Mouse (Mus musculus) limb, embryonic 11.5 days (tissue): ENCODE results near the gene Pou3f1. TPM values are rescaled to one million over a fixed set of nuclear protein-coding genes. Genes with fewer than 3 reads are reported as not detected.

ENCODE experiments used
- ATAC-seq: fragments of 200-750 bp; cut with Nextera tagmentation; 2 replicates; pipeline ENCODE4 v1.8.0; 2017; ENCODE audit warnings: low read depth; ENCODE audit not compliant: insufficient number of reproducible peaks, low FRiP score, low TSS enrichment
- DNase-seq: peaks from one replicate; pipeline ENCODE4 v3.0.0-alpha.2; 2015; ENCODE audit warnings: low spot score
- H3K27ac ChIP-seq: fragments of 300-500 bp; sonication (generic); replicated peaks from 2 replicates; pipeline ENCODE4 v1.5.1; 2014; ENCODE audit warnings: low read depth, mild to moderate bottlenecking, low read length
- H3K27me3 ChIP-seq: fragments of 300-500 bp; sonication (generic); 2 replicates; pipeline ENCODE4 v1.6.1; 2014; ENCODE audit warnings: mild to moderate bottlenecking, low read length, mixed read lengths; ENCODE audit not compliant: control insufficient read depth, insufficient read depth
- H3K36me3 ChIP-seq: fragments of 300-500 bp; sonication (generic); 2 replicates; pipeline ENCODE4 v1.6.1; 2014; ENCODE audit warnings: mild to moderate bottlenecking, low read length, moderate library complexity, mixed read lengths; ENCODE audit not compliant: control insufficient read depth, insufficient read depth
- H3K4me1 ChIP-seq: fragments of 300-500 bp; sonication (generic); 2 replicates; pipeline ENCODE4 v1.6.1; 2014; ENCODE audit warnings: low read length, mixed read lengths; ENCODE audit not compliant: control insufficient read depth, insufficient read depth
- H3K4me2 ChIP-seq: fragments of 300-500 bp; sonication (generic); 2 replicates; pipeline ENCODE4 v1.6.1; 2014; ENCODE audit warnings: low read depth, mild to moderate bottlenecking, moderate library complexity; ENCODE audit not compliant: severe bottlenecking
- H3K4me3 ChIP-seq: fragments of 300-500 bp; sonication (generic); 2 replicates; pipeline ENCODE4 v1.5.1; 2014; ENCODE audit warnings: low read depth, low read length
- H3K9ac ChIP-seq: fragments of 300-500 bp; sonication (generic); 2 replicates; pipeline ENCODE4 v1.6.1; 2014; ENCODE audit warnings: mild to moderate bottlenecking, low read length
- H3K9me3 ChIP-seq: fragments of 300-500 bp; sonication (generic); 2 replicates; pipeline ENCODE4 v1.6.1; 2016; ENCODE audit warnings: low read length; ENCODE audit not compliant: control insufficient read depth
- WGBS: fragments of 180-500 bp; shearing (Covaris S2); extraction: QIAGEN DNeasy Blood & Tissue Kit; methylation state at CpG from one replicate; pipeline ENCODE4 v1.1.7; 2014; 5-methylcytosine and 5-hydroxymethylcytosine counted together
- polyA plus RNA-seq: library from polyadenylated mRNA; unstranded; fragments of >200 nt; fragmentation: Nextera tagmentation; extraction: Ambion mirVana; gene quantifications from 2 replicates; pipeline ENCODE4 v1.2.1, GENCODE M21; 2014

Gene Pou3f1
- polyA plus RNA-seq, 1 experiment from 2014 or later: 0.27 TPM

DNA sequence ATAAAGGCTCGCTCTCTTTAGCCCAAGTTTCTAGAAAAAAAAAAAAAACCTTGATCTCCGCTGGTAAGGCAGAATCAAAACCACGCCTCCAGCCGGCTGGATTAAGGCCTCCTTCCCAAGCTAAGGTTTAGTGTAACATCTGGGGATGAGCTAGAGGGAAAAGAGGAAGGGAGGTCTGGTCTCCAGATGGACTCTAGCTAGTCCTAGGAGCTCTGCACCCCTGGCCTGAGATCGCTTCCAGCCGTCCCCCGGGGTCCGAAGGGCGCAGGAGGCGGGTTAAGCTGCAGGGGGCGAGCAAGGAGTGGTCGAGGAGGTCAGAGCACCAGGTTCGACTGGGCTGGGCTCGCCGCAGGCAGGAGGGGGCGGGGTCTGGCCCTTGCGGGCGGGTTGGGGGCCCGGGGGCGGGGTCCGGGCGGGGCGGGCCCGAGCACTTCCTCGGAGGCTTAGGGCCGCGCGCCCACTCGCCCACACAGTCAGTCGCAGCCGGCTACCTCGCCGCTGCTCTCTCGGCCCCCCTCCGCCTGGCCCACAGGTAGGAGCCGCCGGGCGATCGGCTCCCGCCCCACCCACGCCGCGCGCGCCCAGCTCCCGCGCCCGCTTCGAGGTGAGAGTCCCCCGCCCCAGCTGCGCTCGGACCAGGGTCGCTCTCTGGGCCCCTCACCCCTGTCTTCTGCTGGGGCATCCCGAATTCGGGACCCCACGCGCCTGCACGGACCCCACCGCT lies 43.8 kb downstream of the Pou3f1 start, which contains the start of gene Fhl3:
Fhl3 (plus strand) TSS at position 454 of the 724 bp plus-strand sequence.
- Histone ChIP-seq H3K9me3 (no peaks in the 10 kb centered on the region), H3K36me3 (no peaks in the 10 kb centered on the region), H3K27ac (peak within 1 kb of the TSS; percentile 88), H3K4me1 (peaks cover 47% of the 10 kb centered on the region), H3K27me3 (no peaks in the 10 kb centered on the region), H3K9ac (peak within 1 kb of the TSS; percentile 86), H3K4me2 (peak within 1 kb of the TSS; percentile 82), H3K4me3 (peak within 1 kb of the TSS; percentile 90)
- under 1% methylated on average over 55 of the region's 59 CpGs for WGBS
- ATAC-seq (peak; percentile 67), DNase-seq (peak; percentile 89)

DNA sequence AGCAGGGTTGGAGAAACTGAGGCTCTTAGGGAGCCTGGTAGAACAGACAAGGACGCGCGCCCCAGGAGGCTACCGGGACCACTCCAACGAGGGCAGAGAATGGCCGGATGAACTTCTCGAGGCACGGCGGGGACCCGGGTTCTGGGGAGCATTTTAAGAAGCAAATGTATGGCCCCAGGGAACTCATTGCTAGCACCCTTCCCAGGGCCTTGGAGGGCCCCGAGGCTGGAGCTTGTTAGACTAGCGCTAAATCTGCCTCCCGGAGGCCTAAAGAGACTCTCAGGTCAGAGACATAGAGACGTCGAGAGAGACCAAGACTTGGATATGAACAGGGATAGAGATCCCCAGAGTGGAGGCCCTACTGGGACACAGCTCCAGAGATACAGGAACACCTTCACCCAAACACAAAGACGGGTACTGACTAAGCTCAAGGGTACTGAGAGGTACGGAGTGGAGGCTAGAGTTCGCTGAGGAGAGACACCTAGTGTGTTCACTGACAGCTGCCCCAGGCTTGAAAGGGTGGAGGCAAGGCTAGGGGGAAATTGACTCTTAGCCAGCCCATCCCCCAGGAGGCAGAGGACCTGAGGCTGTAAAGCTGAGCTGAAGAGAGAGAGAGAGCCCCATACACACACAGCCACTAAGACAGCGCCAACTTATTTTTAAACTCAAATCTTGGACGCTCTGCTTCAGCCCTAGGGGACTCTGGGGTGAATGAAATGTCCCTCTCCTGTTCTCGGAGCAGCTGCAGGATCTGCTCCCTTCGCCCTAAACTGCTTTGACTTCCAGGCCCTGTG lies 44.6 kb downstream of the Pou3f1 start:
- peaks cover 46% of the 10 kb centered on the region for H3K4me1 ChIP-seq
- no peaks in the 10 kb centered on the region for H3K9me3 ChIP-seq
- H3K27ac ChIP-seq: peak overlapping the region; percentile 88
- H3K9ac ChIP-seq: peak overlapping the region; percentile 86
- ATAC-seq (no peak), DNase-seq (peak; percentile 68)
- H3K36me3 ChIP-seq: no peaks in the 10 kb centered on the region
- H3K4me2 ChIP-seq: peak overlapping the region; percentile 82
- WGBS: 1% methylated on average over 22 of the region's 22 CpGs
- H3K27me3 ChIP-seq: no peaks in the 10 kb centered on the region
- H3K4me3 ChIP-seq: peak overlapping the region; percentile 90

DNA sequence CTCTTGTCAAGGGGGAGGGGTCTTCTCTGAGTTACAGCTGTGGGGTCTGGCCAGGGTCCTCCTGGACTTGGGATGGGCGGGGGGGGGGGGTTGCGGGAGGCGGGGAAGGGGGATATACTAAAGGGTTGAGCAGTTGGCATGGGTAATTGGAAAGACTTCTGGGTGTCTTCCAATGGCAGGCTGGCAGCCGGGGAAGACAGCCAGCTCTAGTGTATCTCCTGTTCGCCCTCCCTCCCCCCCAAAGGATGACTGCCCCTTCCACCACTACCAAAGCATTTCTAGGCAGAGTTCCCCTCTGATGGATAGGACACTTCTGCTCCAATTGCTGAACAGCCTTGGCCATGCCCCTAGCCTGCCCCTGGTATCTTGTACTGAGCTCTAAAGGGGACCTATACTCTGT lies 45.3 kb downstream of the Pou3f1 start:
- Histone ChIP-seq H3K4me3 (peak overlapping the region; percentile 90), H3K9me3 (no peaks in the 10 kb centered on the region), H3K36me3 (no peaks in the 10 kb centered on the region), H3K27me3 (no peaks in the 10 kb centered on the region), H3K27ac (no peak overlapping the region; the same call in 1 of the 2 replicates), H3K4me2 (peak overlapping the region; percentile 82), H3K4me1 (peaks cover 45% of the 10 kb centered on the region), H3K9ac (peak overlapping the region; percentile 86)
- ATAC-seq (no peak), DNase-seq (no peak)
- 45% methylated on average over 2 of the region's 5 CpGs for WGBS

DNA sequence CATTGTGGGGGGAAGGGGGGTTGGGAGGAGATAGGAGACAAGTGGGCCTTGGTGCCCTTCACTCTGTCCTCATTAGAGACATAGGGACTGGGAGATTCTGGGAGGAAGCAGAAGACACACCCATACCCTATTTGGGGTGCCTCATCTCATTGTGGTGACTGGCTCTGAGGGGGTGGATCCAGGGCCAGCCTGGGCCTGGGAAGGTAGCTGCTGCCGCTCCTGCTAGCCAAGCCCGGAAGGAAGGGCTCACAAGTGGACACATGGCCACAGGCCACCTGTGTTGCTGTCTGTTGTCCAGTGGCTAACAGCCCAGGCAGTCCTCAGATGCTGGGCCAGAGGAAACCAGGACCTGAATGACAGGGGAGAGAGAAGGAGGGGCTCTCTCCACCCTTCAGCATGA lies 46.8 kb downstream of the Pou3f1 start:
- Histone ChIP-seq H3K9ac (0 out of 2 replicates have a peak overlapping the region, but pooled peaks have one; percentile 32), H3K36me3 (no peaks in the 10 kb centered on the region), H3K27ac (peak overlapping the region; percentile 90), H3K9me3 (no peaks in the 10 kb centered on the region), H3K27me3 (no peaks in the 10 kb centered on the region), H3K4me2 (peak overlapping the region; percentile 39; the same call in 1 of the 2 replicates), H3K4me3 (peak overlapping the region; percentile 10; the same call in 1 of the 2 replicates), H3K4me1 (peaks cover 50% of the 10 kb centered on the region)
- 13% methylated on average over 2 of the region's 2 CpGs for WGBS
- no peak for ATAC-seq
- DNase-seq: peak; percentile 24

DNA sequence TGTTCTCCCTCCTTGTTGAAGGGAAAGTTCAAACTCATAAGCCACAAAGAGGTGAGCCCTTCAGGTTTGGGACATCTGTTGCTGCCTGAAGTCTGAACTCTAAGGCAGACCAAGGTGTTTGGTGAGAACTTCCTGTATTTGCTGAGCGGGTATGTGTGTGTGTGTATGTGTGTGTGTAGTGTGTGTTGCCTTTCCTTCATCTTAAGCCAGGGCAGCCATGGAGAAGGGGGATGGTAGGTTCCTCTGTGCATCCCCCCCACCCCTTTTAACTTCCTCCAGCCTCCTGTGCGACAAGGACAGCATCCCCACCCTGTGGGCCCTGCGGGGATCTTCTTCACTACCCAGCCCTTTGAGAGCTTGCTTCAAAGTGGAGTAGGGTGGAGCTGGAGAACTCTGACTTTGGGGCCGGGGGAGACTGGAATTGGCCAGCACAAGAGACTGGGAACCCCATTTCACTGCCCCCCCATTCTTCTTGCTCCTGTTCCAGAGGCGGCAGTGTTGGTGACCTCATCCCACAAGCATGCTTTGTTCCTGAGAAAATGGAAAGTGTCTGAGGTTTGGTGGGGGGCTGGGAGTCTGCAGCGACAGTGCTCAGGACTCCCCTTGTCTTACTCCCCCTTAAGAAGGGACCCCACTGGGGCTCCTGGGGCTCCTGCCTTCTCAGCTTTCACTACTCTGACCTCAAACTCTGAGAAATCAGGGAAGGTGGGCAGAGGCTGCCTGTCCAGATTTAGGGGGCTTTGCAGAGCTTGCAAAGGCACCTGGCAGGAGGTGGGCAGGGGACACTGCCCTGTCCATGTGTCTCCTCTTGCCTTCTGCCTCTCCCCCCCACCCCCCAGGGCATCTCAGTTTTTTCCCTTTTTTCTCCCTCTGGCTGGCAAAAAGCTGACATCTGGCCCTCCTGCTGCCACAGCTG lies 47.5 kb downstream of the Pou3f1 start:
- WGBS: 6% methylated on average over 6 of the region's 6 CpGs
- Histone ChIP-seq H3K36me3 (no peaks in the 10 kb centered on the region), H3K4me1 (peaks cover 55% of the 10 kb centered on the region), H3K27ac (peak overlapping the region; percentile 90), H3K9ac (peak overlapping the region; percentile 58), H3K4me3 (peak overlapping the region; percentile 16), H3K27me3 (no peaks in the 10 kb centered on the region), H3K4me2 (peak overlapping the region; percentile 39), H3K9me3 (no peaks in the 10 kb centered on the region)
- DNase-seq (peak; percentile 63), ATAC-seq (no peak)

DNA sequence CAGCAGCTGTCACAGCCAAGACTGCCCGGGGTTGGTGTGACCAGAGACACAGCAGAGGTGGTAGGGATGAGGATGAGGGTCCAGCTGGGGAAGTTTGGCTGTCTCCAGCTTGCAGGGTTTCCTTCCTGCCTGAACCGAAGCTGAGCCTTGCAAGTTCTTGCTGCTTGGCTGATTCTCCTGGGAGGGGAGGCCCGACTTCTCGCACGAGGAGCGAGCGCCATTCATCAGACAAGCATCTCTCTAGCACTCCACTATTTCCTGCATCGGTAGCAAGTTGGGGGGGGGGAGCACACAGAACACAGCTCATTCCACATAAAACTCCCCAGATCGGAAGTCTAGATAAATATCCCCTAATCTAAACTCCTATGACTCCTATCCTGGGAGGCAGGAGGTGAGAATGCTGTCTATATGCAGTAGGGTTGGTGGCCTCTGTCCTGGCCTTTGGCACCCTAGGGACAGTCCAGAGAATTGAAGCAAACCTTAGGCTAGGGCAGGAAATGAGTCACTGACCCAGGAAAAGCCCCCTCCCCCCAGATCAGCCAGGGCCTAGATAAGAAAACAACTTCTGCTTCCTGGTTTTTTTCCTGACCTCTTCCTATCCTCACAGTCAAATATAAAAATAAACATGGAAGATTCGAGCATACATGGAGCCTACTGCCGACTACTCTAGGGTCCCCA lies 48.3 kb downstream of the Pou3f1 start:
- H3K9ac ChIP-seq: peak overlapping the region; percentile 58
- peak overlapping the region; percentile 90 for H3K27ac ChIP-seq
- DNase-seq (peak; percentile 57), ATAC-seq (no peak)
- H3K4me2 ChIP-seq: peak overlapping the region; percentile 39
- H3K27me3 ChIP-seq: no peaks in the 10 kb centered on the region
- H3K4me3 ChIP-seq: peak overlapping the region; percentile 16
- 27% methylated on average over 11 of the region's 11 CpGs for WGBS
- peaks cover 57% of the 10 kb centered on the region for H3K4me1 ChIP-seq
- no peaks in the 10 kb centered on the region for H3K36me3 ChIP-seq
- no peaks in the 10 kb centered on the region for H3K9me3 ChIP-seq

DNA sequence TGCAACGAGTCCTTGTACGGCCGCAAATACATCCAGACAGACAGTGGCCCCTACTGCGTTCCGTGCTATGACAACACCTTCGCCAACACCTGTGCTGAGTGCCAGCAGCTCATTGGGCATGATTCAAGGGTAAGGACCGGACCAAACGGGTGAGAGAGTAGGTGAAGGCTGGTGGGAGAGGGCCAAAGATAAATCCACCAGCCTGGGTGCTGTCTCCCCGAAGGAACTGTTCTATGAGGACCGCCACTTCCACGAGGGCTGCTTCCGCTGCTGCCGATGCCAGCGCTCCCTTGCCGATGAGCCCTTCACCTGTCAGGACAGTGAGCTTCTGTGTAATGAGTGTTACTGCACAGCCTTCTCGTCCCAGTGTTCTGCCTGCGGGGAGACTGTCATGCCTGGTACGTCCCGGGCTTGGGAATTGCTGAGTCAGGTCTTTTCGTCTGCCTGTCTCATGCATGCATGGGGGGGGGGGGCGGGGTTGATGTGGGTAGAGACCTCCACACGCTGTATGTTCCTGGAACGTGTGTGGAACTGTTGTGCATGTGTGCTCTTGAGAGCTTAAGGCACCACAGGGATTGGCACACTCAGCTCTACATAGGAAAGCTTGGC lies 49.2 kb downstream of the Pou3f1 start:
- peak overlapping the region; percentile 90; the same call in 1 of the 2 replicates for H3K27ac ChIP-seq
- DNase-seq (no peak), ATAC-seq (no peak)
- no peak overlapping the region for H3K4me2 ChIP-seq
- WGBS: 92% methylated on average over 23 of the region's 23 CpGs
- H3K9ac ChIP-seq: 0 out of 2 replicates have a peak overlapping the region, but pooled peaks have one; percentile 7
- H3K4me1 ChIP-seq: peaks cover 62% of the 10 kb centered on the region
- H3K4me3 ChIP-seq: no peak overlapping the region
- no peaks in the 10 kb centered on the region for H3K27me3 ChIP-seq
- no peaks in the 10 kb centered on the region for H3K36me3 ChIP-seq
- H3K9me3 ChIP-seq: no peaks in the 10 kb centered on the region
